Comparison of ENCODE assay signal across 1 mouse cellular context in genomic region chr6:83003850-83004249, GRCm38 (mm10).
A peak's percentile ranks its signal among the peaks of the same experiment; 100 is the strongest.
TF ChIP-seq lines count a peak whose summit lies in the region.

No protein-coding gene starts in this region.

TF ChIP-seq in MEL, 35 proteins besides CTCF, POLR2A, EP300 and RAD21:
- no peak for TF ChIP-seq CHD2 (IDR thresholded peaks at IDR 0.05; ENCODE audit: low read length)
- no peak for TF ChIP-seq USF2 (IDR thresholded peaks at IDR 0.05; ENCODE audit: borderline replicate concordance in 1 of 2, insufficient read depth in 1 of 2, low read depth in 1 of 2, low read length in 2 of 2)
- TF ChIP-seq MEF2A (IDR thresholded peaks at IDR 0.05; ENCODE audit: extremely low read depth, insufficient replicate concordance, low read depth, low read length, poor library complexity, severe bottlenecking): no peak
- 0 out of 2 replicates have a peak, but pooled peaks have one; percentile 14 for TF ChIP-seq GATA1 (IDR thresholded peaks at IDR 0.05; ENCODE audit: low read depth, low read length)
- no peak for TF ChIP-seq POLR2AphosphoS2 (IDR thresholded peaks at IDR 0.05; ENCODE audit: low read length)
